Mouse (Mus musculus) CH12.LX (cell line): ENCODE data around the gene Slc44a1. TPM values are rescaled to one million over a fixed set of nuclear protein-coding genes. Genes with fewer than 3 reads are reported as not detected.

Experiments used
- DNase-seq: peaks from one replicate; pipeline ENCODE4 v3.0.0-alpha.2; 2013; ENCODE audit errors: extremely low read depth
- H3K27ac ChIP-seq: 2 replicates; pipeline ENCODE4 v1.5.1; 2012; ENCODE audit warnings: low read depth, mild to moderate bottlenecking, control low read depth, moderate library complexity; ENCODE audit not compliant: insufficient read depth
- H3K27me3 ChIP-seq: replicated peaks from 2 replicates; pipeline ENCODE3; 2012; ENCODE audit warnings: inconsistent platforms
- H3K36me3 ChIP-seq, 2 experiments: replicated peaks in 1 of 2; 2 replicates each; pipeline versions ENCODE3 to v1.6.1; 2012; ENCODE audit warnings: inconsistent platforms in 1 of 2, low read length in 1 of 2, mild to moderate bottlenecking in 1 of 2, mixed read lengths in 1 of 2, moderate library complexity in 1 of 2; ENCODE audit not compliant: control insufficient read depth in 1 of 2, insufficient read depth in 1 of 2
- H3K4me1 ChIP-seq, 2 experiments: 2 replicates each; pipeline ENCODE4 v1.6.1; 2012; ENCODE audit warnings: inconsistent platforms in 1 of 2, moderate library complexity in 1 of 2; ENCODE audit not compliant: insufficient read depth in 2 of 2, control insufficient read depth in 1 of 2
- H3K4me2 ChIP-seq: 2 replicates; pipeline ENCODE4 v1.6.1; 2012; ENCODE audit warnings: low read depth, mild to moderate bottlenecking, control low read depth; ENCODE audit not compliant: poor library complexity, insufficient read depth, severe bottlenecking
- H3K4me3 ChIP-seq, 3 experiments: fragments of 150-350 bp in 1 of 3; sonication (generic) in 1 of 3; replicated peaks in 1 of 3; 2 replicates each; pipeline versions ENCODE3 to v1.5.1; 2011 to 2012; ENCODE audit warnings: low read depth in 2 of 3, low read length in 2 of 3, mild to moderate bottlenecking in 2 of 3, moderate library complexity in 2 of 3, control low read depth in 1 of 3, improper control_type of control experiment in 1 of 3, inconsistent platforms in 1 of 3, mixed read lengths in 1 of 3; ENCODE audit not compliant: poor library complexity in 1 of 3
- H3K79me2 ChIP-seq: replicated peaks from 2 replicates; pipeline ENCODE4 v1.6.1; 2012; ENCODE audit warnings: mild to moderate bottlenecking, moderate library complexity; ENCODE audit not compliant: control insufficient read depth, poor library complexity, insufficient read depth, severe bottlenecking; ENCODE audit errors: extremely low read depth
- H3K9ac ChIP-seq: 2 replicates; pipeline ENCODE4 v1.6.1; 2012; ENCODE audit warnings: low read depth, mild to moderate bottlenecking, control low read depth, moderate library complexity; ENCODE audit not compliant: insufficient read depth
- H3K9me3 ChIP-seq: replicated peaks from 2 replicates; pipeline ENCODE3; 2012; ENCODE audit warnings: low read length, inconsistent platforms, mixed read lengths
- BHLHE40 ChIP-seq: IDR thresholded peaks from 2 replicates; pipeline ENCODE4 v1.6.1; 2011; ENCODE audit warnings: mild to moderate bottlenecking, low read depth, low read length, improper control_type of control experiment
- CHD1 ChIP-seq: IDR thresholded peaks from 2 replicates; pipeline ENCODE4 v1.6.1; 2012; ENCODE audit warnings: low read depth, low read length, improper control_type of control experiment, inconsistent platforms
- CTCF ChIP-seq, 2 experiments: IDR thresholded peaks in 1 of 2; conservative IDR thresholded peaks in 1 of 2; 2 replicates each; pipeline ENCODE4 v1.5.1; 2011 to 2012; ENCODE audit warnings: low read depth in 2 of 2, low read length in 2 of 2, improper control_type of control experiment in 1 of 2, inconsistent platforms in 1 of 2, mild to moderate bottlenecking in 1 of 2, moderate library complexity in 1 of 2
- E2F4 ChIP-seq: IDR thresholded peaks from 2 replicates; pipeline ENCODE4 v1.6.1; 2011; ENCODE audit warnings: low read depth, low read length, improper control_type of control experiment; ENCODE audit not compliant: insufficient replicate concordance
- ELF1 ChIP-seq: IDR thresholded peaks from 2 replicates; pipeline ENCODE4 v1.6.1; 2014; ENCODE audit warnings: low read depth, mild to moderate bottlenecking, inconsistent platforms, low read length, improper control_type of control experiment
- GABPA ChIP-seq: IDR thresholded peaks from 2 replicates; pipeline ENCODE4 v1.6.1; 2012; ENCODE audit warnings: low read depth, low read length, improper control_type of control experiment, inconsistent platforms; ENCODE audit not compliant: insufficient replicate concordance
- JUND ChIP-seq: conservative IDR thresholded peaks from 2 replicates; pipeline ENCODE4 v1.6.1; 2011; ENCODE audit warnings: low read depth, low read length, improper control_type of control experiment
- KAT2A ChIP-seq: IDR thresholded peaks from 2 replicates; pipeline ENCODE4 v1.6.1; 2012; ENCODE audit warnings: low read length, improper control_type of control experiment, inconsistent platforms; ENCODE audit not compliant: insufficient replicate concordance
- MAZ ChIP-seq: IDR thresholded peaks from 2 replicates; pipeline ENCODE4 v1.6.1; 2012; ENCODE audit warnings: low read depth, mild to moderate bottlenecking, inconsistent platforms, low read length, improper control_type of control experiment, moderate library complexity
- MXI1 ChIP-seq: IDR thresholded peaks from 2 replicates; pipeline ENCODE4 v1.6.1; 2011; ENCODE audit warnings: mild to moderate bottlenecking, low read depth, low read length, improper control_type of control experiment
- NELFE ChIP-seq: IDR thresholded peaks from 2 replicates; pipeline ENCODE4 v1.6.1; 2011; ENCODE audit warnings: low read depth, low read length, improper control_type of control experiment
- POLR2AphosphoS2 ChIP-seq: IDR thresholded peaks from 2 replicates; pipeline ENCODE4 v1.6.1; 2011; ENCODE audit warnings: low read depth, low read length, improper control_type of control experiment
- RAD21 ChIP-seq: IDR thresholded peaks from 2 replicates; pipeline ENCODE4 v1.6.1; 2011; ENCODE audit warnings: low read depth, mild to moderate bottlenecking, low read length, improper control_type of control experiment, moderate library complexity
- RCOR1 ChIP-seq: conservative IDR thresholded peaks from 2 replicates; pipeline ENCODE4 v1.6.1; 2012; ENCODE audit warnings: low read depth, mild to moderate bottlenecking, inconsistent platforms, low read length, improper control_type of control experiment
- SMC3 ChIP-seq: IDR thresholded peaks from 2 replicates; pipeline ENCODE4 v1.6.1; 2011; ENCODE audit warnings: low read depth, low read length, improper control_type of control experiment
- UBTF ChIP-seq: IDR thresholded peaks from 2 replicates; pipeline ENCODE4 v1.6.1; 2012; ENCODE audit warnings: low read depth, mild to moderate bottlenecking, inconsistent platforms, low read length, improper control_type of control experiment, moderate library complexity
- USF1 ChIP-seq: IDR thresholded peaks from 2 replicates; pipeline ENCODE4 v1.6.1; 2014; ENCODE audit warnings: low read depth, mild to moderate bottlenecking, inconsistent platforms, low read length, improper control_type of control experiment
- ZC3H11A ChIP-seq: IDR thresholded peaks from 2 replicates; pipeline ENCODE4 v1.6.1; 2012; ENCODE audit warnings: low read depth, mild to moderate bottlenecking, inconsistent platforms, low read length, improper control_type of control experiment
- ZKSCAN1 ChIP-seq: IDR thresholded peaks from 2 replicates; pipeline ENCODE4 v1.6.1; 2012; ENCODE audit warnings: low read depth, inconsistent platforms, low read length, improper control_type of control experiment, borderline replicate concordance
- dilution Hi-C: fragments of 300-500 bp; cut with MboI; formaldehyde crosslinking; loops from 2 replicates; pipeline ENCODE4 v1.14.3; 2020; ENCODE audit warnings: low sequenced_read_pairs; ENCODE audit not compliant: extremely low pct_unique_long_range_greater_than_20kb, extremely low pct_ligation_motif_present
- in situ Hi-C: fragments of 300-500 bp; cut with MboI; formaldehyde crosslinking; loops from 3 replicates; pipeline ENCODE4 v1.14.3; 2019; ENCODE audit warnings: low sequenced_read_pairs, low pct_ligation_motif_present, low pct_unique_long_range_greater_than_20kb, mixed read lengths
- polyA plus RNA-seq: library from polyadenylated mRNA; unstranded; fragments of >175 nt; gene quantifications from 2 replicates; pipeline ENCODE4 v1.2.1, GENCODE M21; 2012; ENCODE audit warnings: low read depth; ENCODE audit not compliant: insufficient read length
- total RNA-seq, 2 experiments: library from RNA; depleted of rRNA; stranded (reverse); fragments of 300-350 nt in 1 of 2; fragments of >200 nt in 1 of 2; gene quantifications; 2 replicates each; pipeline ENCODE4 v1.2.3; 2012 to 2014

Gene Slc44a1
- total and polyA plus RNA-seq, 3 experiments, result 5.4 to 9.3 (median 6.6) TPM

GRCm38 (mm10) chr4:53567065-53567464 lies 126.9 kb downstream of the Slc44a1 start:
- Histone ChIP-seq H3K4me1 (peaks cover 0 to 9% of the 10 kb centered on the region in 2 experiments; a peak in 2 of 4 replicates), H3K4me2 (no peak overlapping the region), H3K79me2 (no peaks in the 10 kb centered on the region), H3K4me3 (no peak overlapping the region), H3K9ac (no peak overlapping the region), H3K36me3 (peaks cover 0 to 3% of the 10 kb centered on the region in 2 experiments), H3K27ac (no peak overlapping the region), H3K27me3 (no peaks in the 10 kb centered on the region), H3K9me3 (no peaks in the 10 kb centered on the region)
- dilution Hi-C loops (no loop called here), in situ Hi-C loops (no loop called here)
- no peak for DNase-seq
- TF ChIP-seq RAD21 (no peak), ELF1 (no peak), MAZ (no peak), BHLHE40 (no peak), KAT2A (no peak), SMC3 (no peak), POLR2AphosphoS2 (no peak), GABPA (no peak), CTCF (conservative IDR thresholded peaks at IDR 0.05 in 1 of 2, IDR thresholded peaks at IDR 0.05 in 1 of 2; ENCODE audit: low read depth in 2 of 2, low read length in 2 of 2) (no peak), JUND (no peak), CHD1 (no peak), NELFE (no peak), ZC3H11A (no peak)

GRCm38 (mm10) chr4:53575558-53575957 lies 135.3 kb downstream of the Slc44a1 start:
- Histone ChIP-seq H3K4me1 (peaks cover 0 to 4% of the 10 kb centered on the region in 2 experiments; a peak in 1 of 4 replicates), H3K9ac (no peak overlapping the region), H3K4me3 (no peak overlapping the region), H3K4me2 (no peak overlapping the region), H3K36me3 (no peaks in the 10 kb centered on the region), H3K27me3 (no peaks in the 10 kb centered on the region), H3K27ac (no peak overlapping the region), H3K9me3 (no peaks in the 10 kb centered on the region), H3K79me2 (no peaks in the 10 kb centered on the region)
- dilution Hi-C loops, result no loop called here
- TF ChIP-seq ZKSCAN1, result no peak
- DNase-seq, result no peak
- in situ Hi-C loops, result loop anchor here (25.0 kb wide), 2 partner anchors 262 to 463 kb away; partner anchors contain the start of gene Tmem38b

- peaks cover 4% of the 10 kb centered on the region for H3K9me3 ChIP-seq
- no peaks in the 10 kb centered on the region for H3K79me2 ChIP-seq
- dilution Hi-C loops (no loop called here), in situ Hi-C loops (loop anchor here (25.0 kb wide), 2 partner anchors 250 to 475 kb away; partner anchors contain the start of gene Tmem38b)
- H3K27me3 ChIP-seq, result peaks cover 1% of the 10 kb centered on the region
- TF ChIP-seq RCOR1 (no peak), USF1 (no peak), E2F4 (no peak), MAZ (no peak), MXI1 (no peak), BHLHE40 (no peak), UBTF (no peak)
- H3K27ac ChIP-seq, result no peak overlapping the region
- no peak overlapping the region for H3K4me2 ChIP-seq
- DNase-seq, result no peak
- H3K4me3 ChIP-seq, result no peak overlapping the region
- peaks cover 0 to 26% of the 10 kb centered on the region in 2 experiments; a peak in 2 of 4 replicates for H3K4me1 ChIP-seq
- H3K9ac ChIP-seq, result no peak overlapping the region
- no peaks in the 10 kb centered on the region for H3K36me3 ChIP-seq
These were observed 147.5 kb downstream of the Slc44a1 start for GRCm38 (mm10) chr4:53587676-53588075.
